Mouse (Mus musculus): Measurements from ENCODE around the gene Tarm1. TPM values are rescaled to one million over a fixed set of nuclear protein-coding genes. Genes with fewer than 3 reads are reported as not detected.
A peak's percentile ranks its signal among the peaks of the same experiment; 100 is the strongest.

Tarm1 gene
- total RNA-seq, 2 experiments from 2014 or later: 1.2 to 1.8 TPM

- no peak for DNase-seq
These were observed 59.9 kb downstream of the Tarm1 start for GRCm38 (mm10) chr7:3442476-3443062.

GRCm38 (mm10) chr7:3440526-3440925 is 61.9 kb downstream of the Tarm1 start:
- no peak for DNase-seq

- DNase-seq: no peak
These were observed 62.4 kb downstream of the Tarm1 start for GRCm38 (mm10) chr7:3439984-3440383.

DNA sequence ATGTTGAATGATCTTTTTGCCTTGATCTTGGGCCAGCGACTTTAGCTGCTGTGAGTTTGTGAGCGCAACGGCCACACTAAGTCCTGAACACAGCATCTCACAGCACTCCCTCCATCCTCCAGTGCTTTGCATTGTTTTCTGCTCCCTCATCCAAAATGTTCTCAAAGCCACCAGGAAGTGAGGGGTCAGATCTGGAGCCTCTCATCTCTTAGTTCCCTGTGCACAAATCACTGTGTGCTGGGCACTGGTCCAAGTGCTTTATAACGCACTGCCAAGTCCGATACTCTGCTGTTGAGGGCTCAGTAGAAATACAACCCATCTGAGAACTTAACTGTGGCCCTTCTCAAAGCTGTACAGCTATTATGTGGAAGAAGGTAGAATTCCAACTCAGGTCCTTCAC is 64.5 kb downstream of the Tarm1 start:
- DNase-seq: peak; percentile 46 to 57

Other genes with a start within 250 kb of the Tarm1 start
- 10 to 100 TPM; 67.8 to 81.2 TPM for gene Myadm, start 213.5 kb downstream of the Tarm1 start, total RNA-seq (2021)
- gene Prkcg, start 213.4 kb downstream of the Tarm1 start, total RNA-seq (2021): under 1 TPM; 0.56 to 0.89 TPM
- gene Cacng7, start 169.7 kb downstream of the Tarm1 start, total RNA-seq (2021): 1 to 10 TPM; 7.0 to 8.0 TPM
- gene Cacng8, start 111.9 kb downstream of the Tarm1 start, total RNA-seq (2021): 1 to 10 TPM; 2.0 to 5.1 TPM
- not detected for gene Cacng6, start 78.4 kb downstream of the Tarm1 start, total RNA-seq (2021)
- gene Oscar, start 113.5 kb upstream of the Tarm1 start, total RNA-seq (2021): not detected
- 100 to 1,000 TPM; 710 to 713 TPM for gene Ndufa3, start 114.7 kb upstream of the Tarm1 start, total RNA-seq (2021)
- 10 to 100 TPM; 26.3 to 29.6 TPM for gene Tfpt, start 127.3 kb upstream of the Tarm1 start, total RNA-seq (2021)
- gene Prpf31, start 127.4 kb upstream of the Tarm1 start, total RNA-seq (2021): 10 to 100 TPM; 44.8 to 49.5 TPM
- gene Cnot3, start 142.6 kb upstream of the Tarm1 start, total RNA-seq (2021): 10 to 100 TPM; 47.5 to 47.6 TPM
- 10 to 100 TPM; 14.0 to 15.0 TPM for gene Leng1, start 163.2 kb upstream of the Tarm1 start, total RNA-seq (2021)
- gene Tmc4, start 174.9 kb upstream of the Tarm1 start, total RNA-seq (2021): 10 to 100 TPM in 1 of 2 experiments, 1 to 10 TPM in 1; 8.7 to 11.6 TPM
- gene Tsen34, start 190.2 kb upstream of the Tarm1 start, total RNA-seq (2021): 100 to 1,000 TPM in 1 of 2 experiments, 10 to 100 TPM in 1; 99.5 to 113 TPM
- 10 to 100 TPM; 62.4 to 66.6 TPM for gene Mboat7, start 190.9 kb upstream of the Tarm1 start, total RNA-seq (2021)
- gene Rps9, start 201.4 kb upstream of the Tarm1 start, total RNA-seq (2021): 1,000 to 10,000 TPM; 1,002 to 1,021 TPM
- gene Pirb, start 217.8 kb upstream of the Tarm1 start, total RNA-seq (2021): 1 to 10 TPM; 1.8 to 2.6 TPM

Data from adrenal gland, postnatal 36 days (tissue).